Mouse (Mus musculus) CH12.LX (cell line): ENCODE results near the gene Nap1l4.
A peak's percentile ranks its signal among the peaks of the same experiment; 100 is the strongest.

Source experiments
- CHD2 ChIP-seq: IDR thresholded peaks from 2 replicates; pipeline ENCODE4 v1.6.1; 2011; ENCODE audit warnings: low read length, improper control_type of control experiment
- CTCF ChIP-seq, 2 experiments: IDR thresholded peaks in 1 of 2; conservative IDR thresholded peaks in 1 of 2; 2 replicates each; pipeline ENCODE4 v1.5.1; 2011 to 2012; ENCODE audit warnings: low read depth in 2 of 2, low read length in 2 of 2, improper control_type of control experiment in 1 of 2, inconsistent platforms in 1 of 2, mild to moderate bottlenecking in 1 of 2, moderate library complexity in 1 of 2
- EP300 ChIP-seq: IDR thresholded peaks from 2 replicates; pipeline ENCODE4 v1.6.1; 2011; ENCODE audit warnings: low read length, improper control_type of control experiment
- MAZ ChIP-seq: IDR thresholded peaks from 2 replicates; pipeline ENCODE4 v1.6.1; 2012; ENCODE audit warnings: low read depth, mild to moderate bottlenecking, inconsistent platforms, low read length, improper control_type of control experiment, moderate library complexity
- MEF2A ChIP-seq: IDR thresholded peaks from 2 replicates; pipeline ENCODE4 v1.6.1; 2014; ENCODE audit warnings: low read depth, mild to moderate bottlenecking, inconsistent platforms, low read length, improper control_type of control experiment, borderline replicate concordance
- NRF1 ChIP-seq: IDR thresholded peaks from 2 replicates; pipeline ENCODE4 v1.6.1; 2014; ENCODE audit warnings: low read depth, mild to moderate bottlenecking, inconsistent platforms, low read length, improper control_type of control experiment, moderate library complexity
- POLR2A ChIP-seq: IDR thresholded peaks from 2 replicates; pipeline ENCODE4 v1.6.1; 2011; ENCODE audit warnings: low read depth, mild to moderate bottlenecking, improper control_type of control experiment, low read length
- POLR2AphosphoS2 ChIP-seq: IDR thresholded peaks from 2 replicates; pipeline ENCODE4 v1.6.1; 2011; ENCODE audit warnings: low read depth, low read length, improper control_type of control experiment
- UBTF ChIP-seq: IDR thresholded peaks from 2 replicates; pipeline ENCODE4 v1.6.1; 2012; ENCODE audit warnings: low read depth, mild to moderate bottlenecking, inconsistent platforms, low read length, improper control_type of control experiment, moderate library complexity
- ZNF384 ChIP-seq: IDR thresholded peaks from 2 replicates; pipeline ENCODE4 v1.6.1; 2012; ENCODE audit warnings: low read depth, low read length, improper control_type of control experiment, inconsistent platforms

DNA sequence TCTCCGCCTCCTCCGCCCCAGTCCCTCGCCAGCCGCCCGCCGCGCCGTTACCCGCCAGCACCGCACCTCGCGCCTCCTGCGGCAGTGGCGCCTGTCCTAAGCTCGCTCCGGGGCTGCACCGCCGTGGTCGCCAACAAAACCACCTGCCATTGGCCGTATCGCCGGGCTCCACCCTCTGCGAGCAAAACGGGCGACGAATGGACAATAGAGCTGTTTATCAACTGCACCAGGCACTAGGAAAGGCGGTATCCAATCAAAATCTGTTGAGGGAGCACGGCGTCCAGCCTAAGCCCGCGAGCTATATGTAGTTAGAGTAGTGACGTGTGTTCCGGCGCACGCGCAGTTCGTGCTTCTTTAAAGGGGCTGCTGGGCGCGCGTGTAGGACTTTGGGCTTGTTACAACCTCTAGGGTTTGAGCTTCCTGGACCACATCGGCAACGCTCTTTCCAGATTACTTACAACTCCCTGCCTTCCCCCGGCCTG is at the start of gene Nap1l4:
- no peak for TF ChIP-seq UBTF
- no peak for TF ChIP-seq ZNF384
- TF ChIP-seq POLR2AphosphoS2, result peak; percentile 88
- TF ChIP-seq EP300, result no peak
- no peak for TF ChIP-seq CTCF (conservative IDR thresholded peaks at IDR 0.05 in 1 of 2, IDR thresholded peaks at IDR 0.05 in 1 of 2; ENCODE audit: low read depth in 2 of 2, low read length in 2 of 2)
- peak; percentile 96 for TF ChIP-seq POLR2A
- peak; percentile 95 for TF ChIP-seq CHD2
- peak; percentile 94 for TF ChIP-seq NRF1
- 0 out of 2 replicates have a peak, but pooled peaks have one; percentile 22 for TF ChIP-seq MAZ
- peak; percentile 5; the same call in 1 of the 2 replicates for TF ChIP-seq MEF2A
